Mouse (Mus musculus): ENCODE measurements around the gene 4930595M18Rik. TPM values are rescaled to one million over a fixed set of nuclear protein-coding genes. Genes with fewer than 3 reads are reported as not detected.

4930595M18Rik gene
- not detected in 2 replicates for polyA plus RNA-seq (2016; fragmentation: Nextera tagmentation; extraction: Ambion mirVana)

- H3K27ac ChIP-seq: no peak within 1 kb of the TSS
- 82% methylated on average over 6 of the region's 6 CpGs for WGBS (ENCODE audit: insufficient replicate concordance)
- no peak within 1 kb of the TSS for H3K4me3 ChIP-seq
- no peak within 1 kb of the TSS for H3K4me2 ChIP-seq
- H3K9me3 ChIP-seq (replicated peaks): no peaks in the 10 kb centered on the region
- no peaks in the 10 kb centered on the region for H3K36me3 ChIP-seq
- ATAC-seq: no peak
- H3K27me3 ChIP-seq (replicated peaks): no peaks in the 10 kb centered on the region
- H3K9ac ChIP-seq: no peak within 1 kb of the TSS
- no peaks in the 10 kb centered on the region for H3K4me1 ChIP-seq
Measured at GRCm38 (mm10) chrX:81458021-81458420, at the start of gene 4930595M18Rik. 4930595M18Rik (minus strand) TSS chrX:81458121.

GRCm38 (mm10) chrX:81472500-81472899, 14.6 kb upstream of the 4930595M18Rik start:
- no peaks in the 10 kb centered on the region for H3K27me3 ChIP-seq (replicated peaks)
- no peak overlapping the region for H3K4me3 ChIP-seq
- H3K9ac ChIP-seq: no peak overlapping the region
- no peaks in the 10 kb centered on the region for H3K4me1 ChIP-seq
- no peak overlapping the region for H3K27ac ChIP-seq
- H3K4me2 ChIP-seq: no peak overlapping the region
- no peaks in the 10 kb centered on the region for H3K9me3 ChIP-seq (replicated peaks)
- no peak for ATAC-seq
- H3K36me3 ChIP-seq: no peaks in the 10 kb centered on the region
